Mouse (Mus musculus) Patski (cell line): ENCODE data around the gene BC028528. TPM values are rescaled to one million over a fixed set of nuclear protein-coding genes. Genes with fewer than 3 reads are reported as not detected.
"Not testable (repeated sequence)": the region's sequence is repeated elsewhere in the genome, so short reads cannot be mapped to it uniquely, and the experiment has no call there.

Experiments used
- ATAC-seq: fragments of 100-300 bp; one replicate; pipeline ENCODE4 v1.8.0; 2021
- CTCF ChIA-PET: fragments of 350-600 bp; sonication (Branson Sonifier 250); formaldehyde crosslinking; loops from one replicate; lab custom pipeline; 2022; ENCODE audit warnings: inconsistent platforms; lab: Charles Lee
- POLR2A ChIA-PET: fragments of 350-600 bp; sonication (Branson Sonifier 250); formaldehyde crosslinking; loops from one replicate; lab custom pipeline; 2022; ENCODE audit warnings: antibody characterized with exemption, inconsistent platforms; lab: Charles Lee
- DNase-seq: peaks from one replicate; pipeline ENCODE4 v3.0.0-alpha.2; 2011; ENCODE audit warnings: low read depth, low spot score
- H3K27me3 ChIP-seq: fragments of 371-371 bp; one replicate; pipeline ENCODE4 v1.5.1; 2021
- CTCF ChIP-seq: fragments of 100-300 bp; IDR thresholded peaks from one replicate; pipeline ENCODE4 v1.5.1; 2021
- in situ Hi-C: fragments of 300-500 bp; cut with MboI; formaldehyde crosslinking; loops from 3 replicates; pipeline ENCODE4 v1.11.1; 2018; ENCODE audit warnings: low pct_unique_long_range_greater_than_20kb, mixed read lengths
- polyA plus RNA-seq: library from polyadenylated mRNA; unstranded; gene quantifications from one replicate; pipeline ENCODE4 v1.2.3, GENCODE M21; 2021

The BC028528 gene
- polyA plus RNA-seq, 1 experiment from 2014 or later: 0.67 TPM

GRCm38 (mm10) chr3:95899800-95900524 is 8.2 kb upstream of the BC028528 start:
- ChIA-PET POLR2A (interaction anchor here (0.6 to 2.3 kb wide), 3 partner anchors 17 to 158 kb away, joined by 3 to 4 read pairs (median 4); partner anchors contain the start of genes Ciart and Vps45), CTCF (interaction anchor here (1.0 to 1.4 kb wide), 4 partner anchors 12 to 362 kb away, joined by 3 to 5 read pairs (median 4); partner anchors contain the start of gene Ciart)
- ATAC-seq: no peak
- TF ChIP-seq CTCF: no peak
- H3K27me3 ChIP-seq: no peaks in the 10 kb centered on the region
- no peak for DNase-seq
- in situ Hi-C loops: no loop called here

DNA sequence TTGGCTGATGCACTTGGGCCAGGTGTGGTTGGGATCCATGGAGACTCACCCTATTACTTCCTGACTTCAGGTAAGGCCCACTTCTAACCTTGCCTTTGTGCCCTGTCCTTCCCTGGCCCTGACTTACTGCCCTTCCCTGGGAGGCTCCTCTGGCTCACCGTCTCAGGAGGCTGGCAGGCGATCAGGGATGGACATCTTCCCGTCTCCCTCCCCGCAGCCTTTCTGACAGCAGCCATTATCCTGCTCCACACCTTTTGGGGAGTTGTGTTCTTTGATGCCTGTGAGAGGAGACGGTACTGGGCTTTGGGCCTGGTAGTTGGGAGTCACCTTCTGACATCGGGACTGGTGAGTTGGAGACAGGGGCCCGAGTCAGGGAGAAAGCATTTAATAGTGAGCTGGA is 3.7 kb upstream of the BC028528 start:
- in situ Hi-C loops, CTCF ChIA-PET, H3K27me3 ChIP-seq, DNase-seq, ATAC-seq: not testable (repeated sequence)
- POLR2A ChIA-PET: interaction anchor here (0.7 kb wide), 1 partner anchor 10 kb away, joined by 3 read pairs; no protein-coding TSS in a partner anchor

DNA sequence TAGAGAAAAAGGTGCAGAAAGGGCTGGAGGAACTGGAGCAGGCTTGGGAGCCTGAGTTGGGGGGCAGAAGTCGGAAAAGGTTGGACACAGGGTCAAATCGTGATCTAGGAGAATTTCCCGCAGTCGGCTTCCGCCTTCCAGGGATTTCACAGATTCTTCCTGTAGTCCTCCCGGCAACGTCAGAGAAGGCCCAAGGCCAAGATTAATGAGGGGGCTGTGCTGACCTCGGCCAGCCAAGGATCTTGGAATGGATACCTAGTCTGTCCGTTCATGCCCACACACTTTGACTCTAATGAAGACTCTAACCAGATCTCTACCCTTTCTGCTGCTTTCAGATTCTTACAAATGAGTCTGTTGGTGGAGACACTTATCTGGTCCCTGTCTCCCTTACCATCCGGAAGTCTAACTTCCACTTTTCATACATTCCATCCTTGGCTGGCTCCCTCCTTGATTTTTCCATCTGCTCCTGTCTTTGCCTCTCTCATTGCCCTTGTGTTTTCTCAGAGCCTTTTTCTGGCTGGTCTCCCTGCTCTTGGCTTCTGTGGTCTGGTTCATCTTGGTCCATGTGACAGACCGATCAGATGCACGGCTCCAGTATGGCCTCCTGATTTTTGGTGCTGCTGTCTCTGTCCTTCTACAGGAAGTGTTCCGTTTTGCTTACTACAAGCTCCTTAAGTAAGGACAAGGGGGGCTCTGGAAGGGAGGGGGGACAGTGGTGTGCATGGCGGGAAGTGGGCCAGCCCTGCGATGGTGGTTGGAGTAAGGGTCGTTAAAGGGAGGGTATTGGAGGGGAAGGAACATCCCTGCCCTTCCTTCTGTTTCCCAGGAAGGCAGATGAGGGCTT is 2.7 kb upstream of the BC028528 start:
- peak; percentile 44 for ATAC-seq
- no peak for TF ChIP-seq CTCF
- ChIA-PET CTCF (interaction anchor here (1.6 kb wide), 1 partner anchor 11 kb away, joined by 4 read pairs; no protein-coding TSS in a partner anchor), POLR2A (interaction anchor here (0.7 to 2.9 kb wide), 2 partner anchors 11 to 589 kb away, joined by 3 to 16 read pairs; partner anchors contain the start of gene Car14)
- H3K27me3 ChIP-seq: no peaks in the 10 kb centered on the region
- DNase-seq: no peak
- in situ Hi-C loops: no loop called here

GRCm38 (mm10) chr3:95893606-95894316 is 2.0 kb upstream of the BC028528 start, which contains the start of gene Aph1a:
Gene Aph1a (plus strand): TSS chr3:95893969.
- ATAC-seq (peak; percentile 91), DNase-seq (peak; percentile 96)
- ChIA-PET CTCF (interaction anchor here (1.5 to 1.6 kb wide), 3 partner anchors 8 to 12 kb away, joined by 4 to 8 read pairs (median 4); no protein-coding TSS in a partner anchor), POLR2A (interaction anchor here (1.6 to 2.9 kb wide), 2 partner anchors 12 kb away, joined by 5 to 16 read pairs; partner anchors contain the start of genes Car14 and Ciart)
- in situ Hi-C loops, H3K27me3 ChIP-seq: not testable (repeated sequence)

DNA sequence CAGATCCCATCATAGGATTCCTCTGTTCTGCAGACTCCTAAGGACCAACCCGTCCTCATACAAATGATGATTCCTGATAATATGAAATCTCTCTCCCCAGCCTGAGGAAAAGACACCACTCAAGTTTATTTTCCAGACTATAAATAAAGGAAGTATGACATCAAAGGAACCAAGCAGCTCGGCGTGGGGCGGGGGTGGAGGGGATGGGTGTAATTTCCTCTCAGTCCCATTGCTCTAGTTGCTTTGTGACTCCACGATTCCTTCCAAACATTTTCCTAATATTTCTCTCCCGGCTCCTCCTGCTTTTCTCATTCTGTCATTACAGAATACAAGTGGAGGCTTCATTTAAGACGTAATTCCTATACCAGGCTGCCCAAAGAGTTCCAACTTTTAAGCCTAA is 1.3 kb upstream of the BC028528 start:
- ATAC-seq (no peak), DNase-seq (no peak)
- CTCF ChIA-PET: interaction anchor here (1.5 to 1.6 kb wide), 2 partner anchors 8 to 10 kb away, joined by 4 to 8 read pairs; no protein-coding TSS in a partner anchor

GRCm38 (mm10) chr3:95892066-95893052 is 554 bp upstream of the BC028528 start:
- H3K27me3 ChIP-seq: no peaks in the 10 kb centered on the region
- ChIA-PET CTCF (interaction anchor here (1.5 to 1.6 kb wide), 2 partner anchors 9 kb away, joined by 4 to 8 read pairs; no protein-coding TSS in a partner anchor), POLR2A (interaction anchor here (0.7 to 2.9 kb wide), 3 partner anchors 11 to 394 kb away, joined by 3 to 16 read pairs (median 5); partner anchors contain the start of genes Car14 and Ciart)
- in situ Hi-C loops: no loop called here
- ATAC-seq (no peak), DNase-seq (no peak)
- TF ChIP-seq CTCF: no peak

More for the DNA sequence above, 1.3 kb upstream of the BC028528 start:
- POLR2A ChIA-PET: interaction anchor here (0.7 to 2.9 kb wide), 3 partner anchors 11 to 393 kb away, joined by 3 to 16 read pairs (median 5); partner anchors contain the start of genes Car14 and Ciart
- no peaks in the 10 kb centered on the region for H3K27me3 ChIP-seq
- in situ Hi-C loops: no loop called here
- TF ChIP-seq CTCF: no peak

- DNase-seq (no peak), ATAC-seq (no peak)
- no peak for TF ChIP-seq CTCF
- no peaks in the 10 kb centered on the region for H3K27me3 ChIP-seq
- POLR2A ChIA-PET: interaction anchor here (0.6 to 1.5 kb wide), 2 partner anchors 18 to 706 kb away, joined by 3 to 6 read pairs; partner anchors contain the start of gene Mrps21
- in situ Hi-C loops: no loop called here
- CTCF ChIA-PET: interaction anchor here (1.0 to 2.9 kb wide), 5 partner anchors 16 to 91 kb away, joined by 3 to 22 read pairs (median 4); partner anchors contain the start of gene Car14
Measured at GRCm38 (mm10) chr3:95889664-95890063, 2.1 kb downstream of the BC028528 start.

- TF ChIP-seq CTCF: no peak
- DNase-seq: no peak
- ChIA-PET CTCF (interaction anchor here (0.9 to 1.5 kb wide), 4 partner anchors 13 to 19 kb away, joined by 3 to 16 read pairs (median 4); partner anchors contain the start of gene Mrps21), POLR2A (interaction anchor here (0.6 to 1.1 kb wide), 4 partner anchors 14 to 269 kb away, joined by 3 read pairs; no protein-coding TSS in a partner anchor)
- in situ Hi-C loops: no loop called here
- ATAC-seq: no peak
- H3K27me3 ChIP-seq: no peaks in the 10 kb centered on the region
Measured at GRCm38 (mm10) chr3:95887596-95887995, 4.2 kb downstream of the BC028528 start.
